Mouse (Mus musculus): ENCODE measurements around the gene Wdr31.

- no peak for TF ChIP-seq POLR2A (IDR thresholded peaks at IDR 0.05; ENCODE audit: borderline replicate concordance, low read depth, low read length)
- no peak for TF ChIP-seq CTCF (IDR thresholded peaks at IDR 0.05; ENCODE audit: low read depth, low read length)
Observed at GRCm38 (mm10) chr4:62433939-62434870, 36.5 kb downstream of the Wdr31 start.

Measured in bone marrow macrophage, adult 2 months (primary cell).